In the genomic region with DNA sequence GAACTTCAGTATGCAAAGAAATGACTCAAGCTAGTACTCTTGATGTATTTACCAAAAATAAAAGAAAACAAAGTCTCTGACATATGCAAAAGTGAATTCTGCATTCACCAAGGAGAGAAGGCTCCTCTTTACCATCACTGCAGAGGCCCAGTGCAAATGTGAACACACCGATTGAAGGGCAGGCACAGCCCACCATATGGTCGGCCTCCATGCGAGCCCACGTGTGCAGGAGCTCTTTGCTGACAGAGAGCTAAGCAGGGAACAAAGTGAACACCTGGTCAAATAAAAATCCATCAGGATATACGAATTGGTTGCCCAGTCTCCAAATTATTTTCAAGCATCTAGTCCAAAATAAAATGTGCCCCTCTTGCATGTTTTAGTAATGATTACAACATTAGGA, we compare ENCODE assay signal across 11 mouse cellular contexts.
"Had no signal": no experiment of that assay in that cellular context is flagged by ENCODE, and none has a peak within 500 bp of the region (broad histone marks: within the 10 kb centered on the region; RNA-seq: fewer than 3 reads in every experiment).

No protein-coding gene starts in this region.

- H3K9ac ChIP-seq: limb, embryonic 15.5 days; liver, embryonic 12.5 days; lung, embryonic 14.5 days; midbrain, embryonic 13.5 days had no signal

- H3K4me2 ChIP-seq: limb, embryonic 15.5 days; liver, embryonic 12.5 days; lung, embryonic 14.5 days; midbrain, embryonic 13.5 days had no signal

- H3K9me3 ChIP-seq: limb, embryonic 15.5 days; liver, embryonic 12.5 days; midbrain, embryonic 13.5 days had no signal

- H3K4me3 ChIP-seq: limb, embryonic 15.5 days; liver, embryonic 12.5 days; midbrain, embryonic 13.5 days had no signal

- H3K27me3 ChIP-seq: limb, embryonic 15.5 days; liver, embryonic 12.5 days; midbrain, embryonic 13.5 days had no signal

- DNase-seq: kidney, adult 8-10 months; kidney, postnatal 25 days; layer of hippocampus, postnatal 36 days; left cerebral cortex, postnatal 4 days; lung, embryonic 14.5 days; right cerebral cortex, adult 18-20 months; right cerebral cortex, postnatal 25 days; thymus, postnatal 36 days had no signal

- H3K36me3 ChIP-seq: limb, embryonic 15.5 days; liver, embryonic 12.5 days; midbrain, embryonic 13.5 days had no signal

- ATAC-seq: liver, embryonic 12.5 days; midbrain, embryonic 13.5 days had no signal

- H3K27ac ChIP-seq: limb, embryonic 15.5 days; liver, embryonic 12.5 days; midbrain, embryonic 13.5 days had no signal

- H3K4me1 ChIP-seq: limb, embryonic 15.5 days; liver, embryonic 12.5 days; midbrain, embryonic 13.5 days had no signal
